Mouse (Mus musculus): ENCODE measurements around the gene Zfp420.
A peak's percentile ranks its signal among the peaks of the same experiment; 100 is the strongest.
"Not testable (repeated sequence)": the region's sequence is repeated elsewhere in the genome, so short reads cannot be mapped to it uniquely, and the experiment has no call there.

The Zfp420 gene

GRCm38 (mm10) chr7:29859532-29860517 lies at the start of gene Zfp420:
Gene Zfp420 (plus strand): TSS chr7:29859979.
- DNase-seq (ENCODE audit: low spot score), result peak; percentile 56

GRCm38 (mm10) chr7:29812244-29812643 lies 47.5 kb upstream of the Zfp420 start:
- DNase-seq (ENCODE audit: low spot score), result no peak

GRCm38 (mm10) chr7:29814381-29814780 lies 45.4 kb upstream of the Zfp420 start:
- no peak for DNase-seq (ENCODE audit: low spot score)

- DNase-seq (ENCODE audit: low spot score), result no peak
Observed at GRCm38 (mm10) chr7:29815061-29815784, 44.6 kb upstream of the Zfp420 start.

- DNase-seq (ENCODE audit: low spot score), result peak; percentile 83
Observed at GRCm38 (mm10) chr7:29815910-29816429, 43.8 kb upstream of the Zfp420 start, which contains the start of gene Zfp790. Gene Zfp790 (plus strand): TSS chr7:29816114.

- peak; percentile 71 for DNase-seq (ENCODE audit: low spot score)
Observed at GRCm38 (mm10) chr7:29818619-29819254, 41.0 kb upstream of the Zfp420 start.

- no peak for DNase-seq (ENCODE audit: low spot score)
Observed at GRCm38 (mm10) chr7:29828001-29828400, 31.8 kb upstream of the Zfp420 start.

- no peak for DNase-seq (ENCODE audit: low spot score)
Observed at GRCm38 (mm10) chr7:29829804-29830203, 30.0 kb upstream of the Zfp420 start.

- no peak for DNase-seq (ENCODE audit: low spot score)
Observed at GRCm38 (mm10) chr7:29836816-29837215, 23.0 kb upstream of the Zfp420 start.

GRCm38 (mm10) chr7:29839256-29839655 lies 20.5 kb upstream of the Zfp420 start:
- no peak for DNase-seq (ENCODE audit: low spot score)

GRCm38 (mm10) chr7:29842105-29842504 lies 17.7 kb upstream of the Zfp420 start:
- DNase-seq (ENCODE audit: low spot score), result no peak

GRCm38 (mm10) chr7:29844616-29845015 lies 15.2 kb upstream of the Zfp420 start:
- DNase-seq (ENCODE audit: low spot score), result no peak

GRCm38 (mm10) chr7:29852831-29853218 lies 7.0 kb upstream of the Zfp420 start:
- no peak for DNase-seq (ENCODE audit: low spot score)

- DNase-seq (ENCODE audit: low spot score), result peak; percentile 79
Observed at GRCm38 (mm10) chr7:29853219-29853842, 6.4 kb upstream of the Zfp420 start, which contains the start of gene Zfp940. Gene Zfp940 (minus strand): TSS chr7:29853669.

- no peak for DNase-seq (ENCODE audit: low spot score)
Observed at GRCm38 (mm10) chr7:29861660-29862059, 1.9 kb downstream of the Zfp420 start.

GRCm38 (mm10) chr7:29874256-29874655 lies 14.5 kb downstream of the Zfp420 start:
- no peak for DNase-seq (ENCODE audit: low spot score)

- DNase-seq (ENCODE audit: low spot score), result not testable (repeated sequence)
Observed at GRCm38 (mm10) chr7:29877561-29877960, 17.8 kb downstream of the Zfp420 start.

GRCm38 (mm10) chr7:29880056-29880455 lies 20.3 kb downstream of the Zfp420 start:
- no peak for DNase-seq (ENCODE audit: low spot score)

- DNase-seq (ENCODE audit: low spot score), result no peak
Observed at GRCm38 (mm10) chr7:29880916-29881315, 21.1 kb downstream of the Zfp420 start.

GRCm38 (mm10) chr7:29890501-29890900 lies 30.7 kb downstream of the Zfp420 start:
- no peak for DNase-seq (ENCODE audit: low spot score)

GRCm38 (mm10) chr7:29892756-29893155 lies 33.0 kb downstream of the Zfp420 start:
- no peak for DNase-seq (ENCODE audit: low spot score)

GRCm38 (mm10) chr7:29898351-29898750 lies 38.6 kb downstream of the Zfp420 start:
- DNase-seq (ENCODE audit: low spot score), result no peak

Measured in layer of hippocampus, adult 9-10 months (tissue).